Mouse (Mus musculus) 3134 (cell line): ENCODE measurements around the gene Olfr764-ps1.
"Not testable (repeated sequence)": the region's sequence is repeated elsewhere in the genome, so short reads cannot be mapped to it uniquely, and the experiment has no call there.

Source experiments
- DNase-seq: peaks from one replicate; pipeline ENCODE4 v3.0.0-alpha.2; 2011; ENCODE audit warnings: low spot score; ENCODE audit not compliant: insufficient read length; ENCODE audit errors: extremely low read depth

Gene Olfr764-ps1

DNA sequence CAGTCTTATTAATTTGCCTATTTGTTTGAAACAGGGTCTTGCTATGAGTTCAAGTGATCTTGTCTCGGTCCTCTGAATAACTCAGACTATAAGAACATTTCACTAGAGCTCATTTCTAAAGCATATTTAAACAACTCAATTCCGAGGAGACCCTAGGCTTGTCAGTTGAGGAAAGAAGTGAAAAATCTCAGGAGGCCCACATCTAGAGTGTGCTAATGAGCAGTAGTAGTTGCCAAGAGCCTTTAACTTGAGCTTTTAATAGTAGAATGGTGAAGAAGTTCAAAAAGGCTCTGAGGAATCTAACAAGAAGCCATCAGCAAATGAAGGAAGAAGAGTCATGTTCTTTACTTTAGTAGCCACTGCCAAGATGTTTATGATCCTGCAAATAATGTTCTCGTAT is at the start of gene Olfr764-ps1:
Gene Olfr764-ps1 (minus strand): TSS at position 101 of the 400 bp plus-strand sequence.
- no peak for DNase-seq

- DNase-seq = not testable (repeated sequence)
These were observed 43.1 kb upstream of the Olfr764-ps1 start, which contains the start of gene Olfr767 for GRCm38 (mm10) chr10:129082810-129083209. Gene Olfr767, minus strand, starts transcription at chr10:129082910.

- no peak for DNase-seq
These were observed 29.2 kb upstream of the Olfr764-ps1 start, which contains the start of gene Olfr766-ps1 for GRCm38 (mm10) chr10:129068877-129069276. Gene Olfr766-ps1, minus strand, starts transcription at chr10:129068977.

- not testable (repeated sequence) for DNase-seq
These were observed 10.2 kb upstream of the Olfr764-ps1 start, which contains the start of gene Olfr765 for GRCm38 (mm10) chr10:129049898-129050297. Gene Olfr765, minus strand, starts transcription at chr10:129049998.

- DNase-seq = no peak
These were observed 11.4 kb downstream of the Olfr764-ps1 start for GRCm38 (mm10) chr10:129028343-129028742.

DNA sequence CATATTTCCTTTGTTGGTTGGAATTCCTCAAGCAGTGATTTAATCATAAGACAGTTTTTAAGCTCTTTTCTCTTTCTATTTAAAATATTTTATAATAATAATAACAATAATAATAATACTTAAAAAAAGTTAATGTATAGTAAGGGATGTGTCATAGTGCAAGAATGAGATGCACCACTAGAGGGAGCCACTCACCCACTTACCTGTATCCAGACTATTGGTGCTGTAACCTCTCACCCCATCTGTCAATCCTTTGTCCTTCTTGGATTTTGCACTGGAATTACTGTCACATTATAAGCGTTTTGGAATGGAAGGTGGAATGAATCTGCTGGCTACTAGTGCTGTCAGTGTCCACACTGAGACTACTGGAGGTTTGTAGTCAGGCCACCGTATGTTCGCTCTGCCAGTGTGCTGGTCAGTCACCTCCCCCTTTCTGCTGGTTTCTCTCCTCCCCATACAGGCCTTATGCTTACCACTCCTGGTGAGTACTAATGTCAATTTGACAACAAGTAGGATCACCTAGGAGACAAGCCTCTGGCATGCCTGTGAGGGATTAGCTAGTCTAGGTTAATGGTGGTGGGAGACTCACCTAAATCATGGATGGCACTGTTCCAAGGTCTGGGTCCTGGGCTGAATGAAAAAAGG is 13.6 kb downstream of the Olfr764-ps1 start:
- no peak for DNase-seq

- no peak for DNase-seq
These were observed 16.4 kb downstream of the Olfr764-ps1 start for GRCm38 (mm10) chr10:129023319-129023718.

- DNase-seq = no peak
These were observed 25.2 kb downstream of the Olfr764-ps1 start for GRCm38 (mm10) chr10:129014477-129014876.

DNA sequence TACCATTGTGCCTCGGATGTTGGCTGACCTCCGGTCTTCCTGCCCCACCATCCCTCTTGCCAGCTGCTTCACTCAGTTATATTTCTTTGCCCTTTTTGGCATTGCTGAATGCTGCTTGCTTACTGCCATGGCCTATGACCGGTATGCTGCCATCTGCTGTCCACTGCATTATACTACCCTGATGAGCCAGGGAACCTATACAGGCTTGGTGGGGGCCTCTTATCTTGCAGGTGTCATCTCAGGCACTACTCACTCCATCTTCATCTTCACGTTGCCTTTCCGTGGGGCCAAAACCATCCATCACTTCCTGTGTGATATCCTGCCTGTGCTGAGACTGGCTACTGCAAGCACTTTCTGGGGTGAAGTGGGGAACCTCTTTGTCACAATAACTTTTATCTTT is 28.2 kb downstream of the Olfr764-ps1 start:
- not testable (repeated sequence) for DNase-seq

DNA sequence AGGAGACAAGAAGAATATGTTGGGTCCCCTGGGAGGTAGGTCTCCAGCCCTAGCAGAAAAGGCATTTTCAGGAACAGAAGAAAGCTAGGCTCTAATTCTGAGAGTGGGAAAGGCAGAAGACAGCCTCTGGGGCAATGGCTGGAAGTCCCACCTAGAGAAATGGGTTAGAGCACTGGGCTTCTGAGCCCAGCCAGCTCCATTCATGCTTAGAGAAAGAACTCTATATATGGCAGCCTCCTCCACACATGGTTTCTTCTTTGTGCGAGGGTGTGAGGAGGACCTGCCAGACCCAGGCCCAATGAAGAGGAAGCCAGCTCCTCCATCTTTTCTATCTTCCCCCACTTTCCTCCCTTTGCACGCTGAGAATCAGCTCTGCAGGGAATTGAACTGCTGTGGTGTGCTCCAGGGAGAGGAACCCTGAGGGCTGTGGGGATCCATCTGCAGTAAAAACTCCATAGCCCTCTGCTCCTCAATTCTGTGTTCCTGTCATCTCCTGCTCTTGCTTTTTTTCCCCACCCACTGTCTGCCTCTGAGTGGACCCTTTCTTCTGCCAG is 29.3 kb downstream of the Olfr764-ps1 start, which contains the start of gene Olfr763:
Gene Olfr763 (plus strand): TSS at position 504 of the 554 bp plus-strand sequence.
- DNase-seq = no peak

DNA sequence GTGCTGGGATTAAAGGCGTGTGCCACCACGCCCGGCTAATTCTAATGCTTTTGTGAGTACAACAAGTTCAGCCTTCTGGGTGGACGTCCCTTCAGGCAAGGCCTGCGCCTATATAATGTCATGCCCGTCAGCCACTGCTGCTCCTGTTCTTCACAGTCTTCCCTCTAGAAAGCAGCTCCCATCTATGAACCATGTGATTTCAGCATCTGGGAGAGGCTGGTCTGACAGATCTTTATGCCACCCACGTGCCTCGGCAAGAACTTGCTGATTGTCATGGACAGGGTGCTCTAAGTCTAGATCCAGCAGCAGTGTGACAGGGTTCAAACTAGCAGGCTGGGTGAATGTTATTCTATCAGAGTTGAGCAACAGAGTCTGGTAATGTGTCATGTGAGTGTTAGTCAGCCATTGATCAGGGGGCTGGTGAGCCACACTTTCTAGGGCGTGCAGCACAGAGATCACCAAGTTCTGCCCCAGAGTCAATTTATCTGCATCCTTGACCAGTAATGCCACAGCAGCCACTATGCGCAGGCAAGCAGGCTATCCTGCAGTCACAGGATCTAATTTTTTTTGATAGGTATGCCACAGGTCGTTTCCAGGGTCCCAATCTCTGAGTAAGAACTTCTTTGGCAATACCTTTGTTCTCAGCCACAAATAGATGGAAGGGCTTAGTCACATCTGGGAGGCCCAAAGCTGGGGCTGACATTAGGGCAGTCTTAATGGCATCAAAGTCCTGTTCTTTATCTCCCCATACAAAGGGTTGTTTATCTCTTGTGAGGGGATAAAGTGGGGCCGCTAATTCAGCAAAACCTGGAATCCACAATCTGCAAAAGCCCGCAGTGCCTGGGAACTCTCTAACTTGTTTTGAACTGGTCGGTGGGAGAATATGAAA is 35.4 kb downstream of the Olfr764-ps1 start:
- no peak for DNase-seq

GRCm38 (mm10) chr10:128996523-128997040 is 43.1 kb downstream of the Olfr764-ps1 start:
- DNase-seq = no peak

DNA sequence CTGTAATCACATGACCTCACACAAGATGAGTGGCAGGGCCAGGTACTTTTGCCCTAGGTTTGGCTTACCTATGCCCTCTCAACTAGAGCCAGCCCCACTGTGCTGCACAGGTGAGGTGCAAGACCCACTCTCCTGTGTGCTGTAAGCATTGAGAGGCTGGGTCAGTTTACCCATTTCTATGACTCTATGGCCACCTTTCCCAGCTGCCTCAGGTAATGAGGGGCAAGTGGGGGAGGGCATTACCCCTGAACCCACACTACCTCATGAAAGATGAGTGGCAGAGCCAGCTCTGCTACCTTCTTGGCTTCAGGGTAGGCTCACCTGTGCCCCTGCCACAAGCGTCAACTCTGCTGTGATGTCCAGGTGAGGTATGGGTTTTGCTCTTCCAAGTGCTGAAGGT is 43.9 kb downstream of the Olfr764-ps1 start:
- no peak for DNase-seq

GRCm38 (mm10) chr10:128990994-128991393 is 48.7 kb downstream of the Olfr764-ps1 start:
- no peak for DNase-seq

- not testable (repeated sequence) for DNase-seq
These were observed 49.4 kb downstream of the Olfr764-ps1 start for GRCm38 (mm10) chr10:128990129-128990850.

- DNase-seq = not testable (repeated sequence)
These were observed 50.6 kb downstream of the Olfr764-ps1 start, which contains the start of gene Olfr9 for GRCm38 (mm10) chr10:128989131-128989530. Gene Olfr9, plus strand, starts transcription at chr10:128989431.
